Mouse (Mus musculus) spleen, adult 2 months (tissue): Measurements from ENCODE around the gene Atp1b3. TPM values are rescaled to one million over a fixed set of nuclear protein-coding genes. Genes with fewer than 3 reads are reported as not detected.
A peak's percentile ranks its signal among the peaks of the same experiment; 100 is the strongest.
"Not testable (repeated sequence)": the region's sequence is repeated elsewhere in the genome, so short reads cannot be mapped to it uniquely, and the experiment has no call there.

Source experiments
- DNase-seq, 2 experiments: peaks; one replicate each; pipeline versions ENCODE4 v3.0.0 to v3.0.0-alpha.2; 2012 to 2021; ENCODE audit warnings: low spot score in 2 of 2, low read depth in 1 of 2
- H3K27ac ChIP-seq: fragments of 200-500 bp; 2 replicates; pipeline ENCODE4 v1.5.1; 2012; ENCODE audit warnings: low read length, inconsistent platforms; ENCODE audit not compliant: insufficient read depth
- H3K27me3 ChIP-seq: fragments of 200-500 bp; 2 replicates; pipeline ENCODE4 v1.6.1; 2012; ENCODE audit warnings: mild to moderate bottlenecking, moderate library complexity, low read length, inconsistent platforms; ENCODE audit not compliant: control insufficient read depth, insufficient read depth
- H3K36me3 ChIP-seq: fragments of 200-500 bp; 2 replicates; pipeline ENCODE4 v1.6.1; 2012; ENCODE audit warnings: mild to moderate bottlenecking, low read length, inconsistent platforms; ENCODE audit not compliant: control insufficient read depth, insufficient read depth
- H3K4me1 ChIP-seq: fragments of 200-500 bp; 2 replicates; pipeline ENCODE4 v1.6.1; 2011; ENCODE audit warnings: inconsistent platforms; ENCODE audit not compliant: control insufficient read depth, insufficient read depth, insufficient read length
- H3K4me3 ChIP-seq: fragments of 200-500 bp; 2 replicates; pipeline ENCODE4 v1.5.1; 2011; ENCODE audit warnings: mild to moderate bottlenecking, inconsistent platforms; ENCODE audit not compliant: insufficient read depth, insufficient read length; ENCODE audit errors: extremely low read depth
- CTCF ChIP-seq: fragments of 200-500 bp; IDR thresholded peaks from 2 replicates; pipeline ENCODE4 v1.5.1; 2011; ENCODE audit warnings: mild to moderate bottlenecking, inconsistent platforms; ENCODE audit not compliant: insufficient read depth, insufficient read length, insufficient replicate concordance; ENCODE audit errors: extremely low read depth
- POLR2A ChIP-seq: fragments of 200-500 bp; IDR thresholded peaks from 2 replicates; pipeline ENCODE4 v1.6.1; 2011; ENCODE audit warnings: low read depth, low read length, inconsistent platforms
- WGBS: fragments of 180-500 bp; shearing (Covaris S2); methylation state at CpG from one replicate; pipeline ENCODE4 v1.1.7; 2018; 5-methylcytosine and 5-hydroxymethylcytosine counted together
- polyA plus RNA-seq: library from polyadenylated mRNA; depleted of rRNA; stranded (reverse); fragments of >200 nt; gene quantifications from 2 replicates; pipeline ENCODE4 v1.2.3, GENCODE M21; 2012

The Atp1b3 gene
- polyA plus RNA-seq, 1 experiment, result 68.2 TPM

DNA sequence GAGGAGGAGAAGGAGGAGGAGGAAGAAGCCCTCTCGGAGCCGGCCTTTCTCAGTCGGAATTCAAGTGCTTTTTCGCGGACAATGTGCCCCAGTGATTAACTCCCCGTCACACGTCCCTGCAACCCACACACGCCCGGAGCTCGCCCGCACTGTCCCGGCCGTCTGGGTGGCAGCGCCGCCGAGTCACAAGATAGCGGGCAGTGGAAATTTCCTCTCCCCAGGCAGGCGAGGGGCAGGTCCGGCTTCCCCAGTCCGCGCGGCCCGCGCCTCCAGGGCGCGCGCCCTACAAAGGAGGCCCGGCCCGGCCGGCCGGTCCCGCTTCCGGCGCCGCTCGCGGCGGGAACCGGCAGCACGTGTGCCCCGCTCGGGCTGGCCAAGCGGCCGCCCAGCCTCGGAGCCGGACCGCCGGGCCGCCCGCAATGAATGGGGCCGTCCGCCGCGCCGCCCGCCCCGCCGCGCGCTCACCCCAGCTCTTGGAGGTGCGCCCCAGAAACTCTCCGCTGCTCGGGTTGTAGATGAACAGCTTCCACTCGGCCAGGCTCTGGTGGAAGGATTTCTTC, 581 bp downstream of the Atp1b3 start:
- no peaks in the 10 kb centered on the region for H3K36me3 ChIP-seq
- under 1% methylated on average over 61 of the region's 64 CpGs for WGBS
- peak overlapping the region; percentile 63 for H3K4me3 ChIP-seq
- TF ChIP-seq POLR2A, result no peak
- TF ChIP-seq CTCF, result no peak
- peak in 1 of 2 experiments; percentile 66 for DNase-seq
- H3K27me3 ChIP-seq, result no peaks in the 10 kb centered on the region
- peak overlapping the region; percentile 72 for H3K27ac ChIP-seq
- H3K4me1 ChIP-seq, result peaks cover 7% of the 10 kb centered on the region

DNA sequence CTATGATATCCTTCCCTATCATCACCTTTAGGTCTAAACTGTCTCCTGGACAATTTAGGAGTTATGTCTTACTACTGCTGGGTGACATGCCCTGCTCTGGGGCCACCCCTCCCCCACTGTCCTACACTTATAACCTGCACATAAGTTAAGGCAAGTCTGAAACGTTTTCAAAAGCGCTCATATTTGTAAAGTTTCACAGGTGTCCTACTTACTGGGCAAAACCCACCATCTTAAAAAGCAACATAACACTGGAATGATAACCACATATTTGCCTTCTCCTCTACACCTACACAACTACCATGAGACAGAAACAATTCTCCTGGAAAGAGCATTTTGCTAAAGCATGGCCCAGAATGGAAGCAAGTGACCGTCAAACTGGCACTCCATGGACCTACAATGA, 4.2 kb downstream of the Atp1b3 start:
- TF ChIP-seq CTCF (no peak), POLR2A (no peak)
- Histone ChIP-seq H3K27ac (no peak overlapping the region), H3K36me3 (no peaks in the 10 kb centered on the region), H3K4me3 (no peak overlapping the region), H3K27me3 (no peaks in the 10 kb centered on the region), H3K4me1 (peaks cover 5% of the 10 kb centered on the region)
- 77% methylated on average over 3 of the region's 3 CpGs for WGBS
- DNase-seq, result no peak

DNA sequence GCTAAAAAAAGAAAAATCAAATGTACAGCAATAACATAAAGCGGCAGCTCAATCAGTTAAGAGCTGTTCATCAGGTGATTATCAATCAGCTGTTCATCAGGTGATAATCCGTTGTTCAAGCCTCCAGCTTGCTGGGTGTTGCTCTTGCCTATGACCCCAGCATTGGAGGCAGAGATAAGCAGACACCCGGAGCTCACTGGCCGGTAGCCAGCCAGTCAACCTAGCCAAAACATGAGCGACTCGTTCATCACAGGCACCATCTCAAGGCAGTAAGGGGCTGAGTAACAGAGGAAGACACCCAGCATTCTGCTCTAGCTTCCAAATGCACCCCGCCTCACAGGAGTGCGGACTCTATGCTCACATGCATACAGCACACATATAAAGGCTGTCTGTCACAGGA, 10.4 kb downstream of the Atp1b3 start:
- TF ChIP-seq POLR2A (no peak), CTCF (no peak)
- Histone ChIP-seq H3K4me1 (peaks cover 4% of the 10 kb centered on the region), H3K27me3 (no peaks in the 10 kb centered on the region), H3K27ac (peak overlapping the region; percentile 39; the same call in 1 of the 2 replicates), H3K36me3 (no peaks in the 10 kb centered on the region), H3K4me3 (no peak overlapping the region)
- 64% methylated on average over 8 of the region's 8 CpGs for WGBS
- DNase-seq, result no peak

DNA sequence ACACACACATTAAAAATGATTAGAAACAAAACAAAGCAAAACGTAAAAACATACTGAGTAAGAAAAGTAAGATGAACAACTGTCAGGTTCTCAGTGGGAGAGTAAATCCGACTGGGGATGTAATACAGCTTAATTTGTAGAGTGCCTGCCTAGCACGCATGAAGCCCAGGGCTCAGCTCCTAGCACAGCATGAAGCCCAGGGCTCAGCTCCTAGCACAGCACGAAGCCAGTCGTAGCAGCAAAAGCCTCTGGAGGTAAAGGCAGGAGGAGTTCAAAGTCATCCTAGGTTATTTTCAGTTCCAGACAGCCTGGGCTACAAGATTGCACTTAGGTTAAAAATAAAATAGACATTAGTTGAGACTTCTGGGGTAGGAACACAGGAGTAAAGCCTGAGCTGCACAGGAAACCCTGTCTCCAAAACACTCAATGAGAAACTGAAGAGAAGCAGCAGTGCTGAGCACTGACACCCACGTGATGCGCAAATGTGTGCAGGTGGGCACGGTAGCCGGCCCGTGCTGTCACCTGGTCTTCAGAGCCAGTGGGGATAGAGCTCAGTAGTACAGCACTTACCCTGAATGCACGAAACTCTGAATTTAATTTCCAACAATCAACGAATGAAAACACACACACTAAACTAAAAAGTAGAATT, 11.0 kb downstream of the Atp1b3 start:
- 77% methylated on average over 12 of the region's 12 CpGs for WGBS
- H3K27ac ChIP-seq, result peak overlapping the region; percentile 75
- H3K4me3 ChIP-seq, result no peak overlapping the region
- no peak for DNase-seq
- H3K27me3 ChIP-seq, result no peaks in the 10 kb centered on the region
- H3K4me1 ChIP-seq, result peaks cover 4% of the 10 kb centered on the region
- TF ChIP-seq CTCF, result no peak
- no peak for TF ChIP-seq POLR2A
- H3K36me3 ChIP-seq, result no peaks in the 10 kb centered on the region

DNA sequence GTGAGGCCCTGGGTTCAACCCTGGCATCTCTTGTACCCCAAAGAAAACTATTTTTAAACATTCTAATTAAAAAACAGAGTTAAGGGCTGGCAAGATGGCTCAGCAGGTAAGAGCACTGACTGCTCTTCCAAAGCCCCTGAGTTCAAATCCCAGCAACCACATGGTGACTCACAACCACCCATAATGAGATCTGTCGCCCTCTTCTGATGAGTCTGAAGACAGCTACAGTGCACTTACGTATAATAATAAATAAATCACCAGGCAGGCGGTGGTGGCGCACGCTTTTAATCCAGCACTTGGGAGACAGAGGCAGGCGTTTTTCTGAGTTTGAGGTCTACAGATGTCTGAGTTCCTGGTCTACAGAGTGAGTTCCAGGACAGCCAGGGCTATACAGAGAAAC, 12.5 kb downstream of the Atp1b3 start:
- not testable (repeated sequence) for H3K4me1 ChIP-seq, H3K36me3 ChIP-seq, DNase-seq, H3K4me3 ChIP-seq, H3K27me3 ChIP-seq
- WGBS, result 87% methylated on average over 6 of the region's 6 CpGs
- H3K27ac ChIP-seq, result peak overlapping the region; percentile 30

DNA sequence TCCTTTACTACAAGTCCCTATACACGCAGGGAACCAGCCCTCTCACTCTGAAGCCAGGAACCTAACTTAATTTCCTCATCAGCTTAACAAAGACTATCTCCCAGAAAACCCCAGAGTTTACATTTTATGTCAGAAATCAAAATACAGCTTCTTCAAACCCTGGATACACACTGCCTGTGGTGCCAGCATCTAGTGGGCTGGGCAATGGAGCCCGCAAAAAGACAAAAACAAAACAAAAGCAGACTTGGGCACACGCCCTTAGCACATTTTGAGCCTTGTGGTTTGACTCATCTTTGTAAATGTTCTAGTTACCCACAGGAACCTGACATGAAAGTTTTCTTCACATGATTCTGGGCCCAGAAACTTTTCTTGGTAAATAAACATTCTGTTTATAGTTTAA, 13.8 kb downstream of the Atp1b3 start:
- DNase-seq, result peak in 1 of 2 experiments; percentile 55

DNA sequence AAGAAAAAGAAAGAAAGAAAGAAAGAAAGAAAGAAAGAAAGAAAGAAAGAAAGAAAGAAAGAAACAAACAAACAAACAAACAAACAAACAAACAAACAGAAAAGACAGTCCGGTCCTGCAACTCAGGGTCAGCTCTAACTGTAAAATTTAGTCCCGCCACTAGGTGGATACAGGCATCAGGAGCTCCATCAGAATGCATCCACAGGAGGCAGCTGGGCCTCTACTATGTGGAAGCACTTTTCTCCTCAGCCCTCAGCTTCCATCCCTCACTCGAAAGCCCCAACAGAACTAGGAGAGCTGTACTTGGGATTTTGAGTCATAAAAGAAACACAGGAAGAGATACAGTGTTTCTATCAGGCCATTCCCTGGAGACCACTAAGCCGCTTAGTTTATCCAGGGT, 14.2 kb downstream of the Atp1b3 start:
- peak; percentile 38 to 47 for DNase-seq
- no peak overlapping the region for H3K4me3 ChIP-seq
- no peaks in the 10 kb centered on the region for H3K27me3 ChIP-seq
- H3K4me1 ChIP-seq, result peaks cover 6% of the 10 kb centered on the region
- TF ChIP-seq CTCF (peak; percentile 65; the same call in 1 of the 2 replicates), POLR2A (no peak)
- H3K27ac ChIP-seq, result peak overlapping the region; percentile 36
- H3K36me3 ChIP-seq, result peaks cover under 1% of the 10 kb centered on the region; the same call in 1 of the 2 replicates
- WGBS, result 32% methylated on average over 4 of the region's 4 CpGs

More for the DNA sequence above, 13.8 kb downstream of the Atp1b3 start:
- H3K36me3 ChIP-seq, result no peaks in the 10 kb centered on the region
- no peak overlapping the region for H3K4me3 ChIP-seq
- WGBS, result 49% methylated on average over 3 of the region's 3 CpGs
- no peaks in the 10 kb centered on the region for H3K27me3 ChIP-seq
- peak overlapping the region; percentile 36 for H3K27ac ChIP-seq
- TF ChIP-seq CTCF, result no peak
- peaks cover 6% of the 10 kb centered on the region for H3K4me1 ChIP-seq
